Mouse (Mus musculus) cerebellum, adult 2 months (tissue): ENCODE results near the gene Fxr2.

ENCODE experiments used
- CTCF ChIP-seq: fragments of 200-500 bp; IDR thresholded peaks from 2 replicates; pipeline ENCODE4 v1.5.1; 2011; ENCODE audit warnings: low read depth, mild to moderate bottlenecking, control low read depth, low read length, moderate library complexity, borderline replicate concordance; ENCODE audit not compliant: insufficient read depth
- POLR2A ChIP-seq: fragments of 200-500 bp; IDR thresholded peaks from 2 replicates; pipeline ENCODE4 v1.6.1; 2011; ENCODE audit warnings: low read length, control low read depth, borderline replicate concordance; ENCODE audit not compliant: insufficient read depth

- TF ChIP-seq CTCF, result no peak
- no peak for TF ChIP-seq POLR2A
Observed at GRCm38 (mm10) chr11:69665961-69666664, 33.3 kb downstream of the Fxr2 start, which contains the start of gene Cd68.
